Mouse (Mus musculus) forebrain, postnatal 0 days (tissue): ENCODE results near the gene Il34. TPM values are rescaled to one million over a fixed set of nuclear protein-coding genes. Genes with fewer than 3 reads are reported as not detected.
"Not testable (repeated sequence)": the region's sequence is repeated elsewhere in the genome, so short reads cannot be mapped to it uniquely, and the experiment has no call there.

Experiments used
- ATAC-seq: fragments of 200-750 bp; cut with Nextera tagmentation; 2 replicates; pipeline ENCODE4 v1.8.0; 2017; ENCODE audit warnings: mild to moderate bottlenecking, moderate library complexity
- DNase-seq: peaks from one replicate; pipeline ENCODE4 v3.0.0-alpha.2; 2015
- H3K27ac ChIP-seq: fragments of 300-500 bp; sonication (generic); 2 replicates; pipeline ENCODE4 v1.5.1; 2014; ENCODE audit warnings: low read depth, mild to moderate bottlenecking, antibody characterized with exemption, low read length, moderate library complexity, mixed read lengths
- H3K27me3 ChIP-seq: fragments of 300-500 bp; sonication (generic); 2 replicates; pipeline ENCODE4 v1.6.1; 2014; ENCODE audit warnings: mild to moderate bottlenecking, low read length, mixed read lengths; ENCODE audit not compliant: insufficient read depth
- H3K36me3 ChIP-seq: fragments of 300-500 bp; sonication (generic); 2 replicates; pipeline ENCODE4 v1.6.1; 2014; ENCODE audit warnings: mild to moderate bottlenecking, moderate library complexity; ENCODE audit not compliant: insufficient read depth
- H3K4me1 ChIP-seq: fragments of 300-500 bp; sonication (generic); 2 replicates; pipeline ENCODE4 v1.6.1; 2014; ENCODE audit warnings: antibody characterized with exemption; ENCODE audit not compliant: insufficient read depth
- H3K4me2 ChIP-seq: fragments of 300-500 bp; sonication (generic); 2 replicates; pipeline ENCODE4 v1.6.1; 2014; ENCODE audit warnings: low read depth, mild to moderate bottlenecking, moderate library complexity
- H3K4me3 ChIP-seq: fragments of 300-500 bp; sonication (generic); 2 replicates; pipeline ENCODE4 v1.5.1; 2014; ENCODE audit warnings: low read depth, low read length, mixed read lengths
- H3K9ac ChIP-seq: fragments of 300-500 bp; sonication (generic); 2 replicates; pipeline ENCODE4 v1.6.1; 2014; ENCODE audit warnings: mild to moderate bottlenecking
- H3K9me3 ChIP-seq: fragments of 300-500 bp; sonication (generic); 2 replicates; pipeline ENCODE4 v1.6.1; 2016; ENCODE audit warnings: low read length
- CTCF ChIP-seq: sonication (generic); IDR thresholded peaks from 2 replicates; pipeline ENCODE4 v1.5.1; 2016; ENCODE audit warnings: antibody characterized with exemption, control low read depth, low read depth
- WGBS: fragments of 180-500 bp; shearing (Covaris S2); extraction: QIAGEN DNeasy Blood & Tissue Kit; methylation state at CpG from one replicate; pipeline ENCODE4 v1.1.7; 2014; 5-methylcytosine and 5-hydroxymethylcytosine counted together
- polyA plus RNA-seq: library from polyadenylated mRNA; unstranded; fragments of >200 nt; fragmentation: Nextera tagmentation; extraction: Ambion mirVana; gene quantifications from 2 replicates; pipeline ENCODE4 v1.2.1, GENCODE M21; 2015
- total RNA-seq: library from RNA; depleted of rRNA; stranded (reverse); fragments of >200 nt; gene quantifications from 2 replicates; pipeline ENCODE4 v1.2.3, GENCODE M21; 2014

Gene Il34
- total and polyA plus RNA-seq, 2 experiments from 2014 or later, result 8.8 to 11.1 TPM

- ATAC-seq, result no peak
- no peaks in the 10 kb centered on the region for H3K27me3 ChIP-seq
- H3K9me3 ChIP-seq, result no peaks in the 10 kb centered on the region
- whole genome bisulfite sequencing, result 78% methylated on average over 6 of the region's 6 CpGs
- no peak overlapping the region for H3K9ac ChIP-seq
- no peak overlapping the region for H3K4me3 ChIP-seq
- no peak for TF ChIP-seq CTCF
- H3K36me3 ChIP-seq, result no peaks in the 10 kb centered on the region
- H3K4me2 ChIP-seq, result no peak overlapping the region
- DNase-seq, result no peak
- no peaks in the 10 kb centered on the region for H3K4me1 ChIP-seq
- no peak overlapping the region for H3K27ac ChIP-seq
These were observed 15.5 kb downstream of the Il34 start for GRCm38 (mm10) chr8:110790270-110790669.

DNA sequence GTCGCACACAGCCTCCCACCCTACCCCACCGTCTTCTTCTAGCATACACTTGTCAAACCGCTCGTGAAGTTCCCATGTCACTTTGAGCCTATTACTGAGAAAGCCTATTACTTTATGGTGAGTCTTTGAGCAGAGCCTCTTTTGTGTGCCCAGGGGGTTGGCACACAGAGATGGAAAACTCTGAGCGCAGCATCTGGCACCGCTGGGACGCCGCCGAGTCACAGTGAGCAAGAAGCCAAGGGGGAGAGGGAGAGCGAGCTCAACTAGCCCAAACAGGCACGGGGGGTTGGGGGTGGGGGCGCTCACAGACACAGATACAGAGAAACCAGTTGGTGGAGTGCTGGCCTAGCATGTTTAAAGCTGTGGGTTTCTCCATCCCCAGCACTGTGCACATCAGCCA lies 16.2 kb downstream of the Il34 start:
- 46% methylated on average over 12 of the region's 12 CpGs for WGBS
- TF ChIP-seq CTCF, result no peak
- ATAC-seq (no peak), DNase-seq (no peak)
- Histone ChIP-seq H3K36me3 (no peaks in the 10 kb centered on the region), H3K9me3 (no peaks in the 10 kb centered on the region), H3K9ac (no peak overlapping the region), H3K27me3 (no peaks in the 10 kb centered on the region), H3K4me2 (no peak overlapping the region), H3K4me3 (no peak overlapping the region), H3K4me1 (no peaks in the 10 kb centered on the region), H3K27ac (no peak overlapping the region)

DNA sequence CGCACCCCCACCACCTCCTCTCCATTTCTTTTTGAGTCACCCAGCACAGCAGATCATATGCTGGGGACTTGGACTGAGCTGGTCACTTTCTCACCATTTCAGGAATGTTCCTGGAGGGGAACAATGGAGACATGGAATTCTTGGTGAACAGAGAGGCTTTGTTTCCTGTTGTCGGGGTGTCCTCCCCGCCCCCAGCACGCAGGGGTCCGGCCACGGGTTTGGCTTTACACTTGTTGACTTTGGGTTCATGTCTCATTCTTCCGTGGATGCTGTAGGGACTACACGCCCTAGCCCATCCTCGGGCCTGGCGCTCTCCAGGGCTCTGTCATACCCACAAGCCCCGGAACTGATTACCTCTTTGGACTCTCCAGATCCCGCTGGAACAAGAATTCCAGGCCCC lies 16.7 kb downstream of the Il34 start:
- Histone ChIP-seq H3K9me3 (no peaks in the 10 kb centered on the region), H3K4me2 (no peak overlapping the region), H3K9ac (no peak overlapping the region), H3K27me3 (no peaks in the 10 kb centered on the region), H3K4me1 (no peaks in the 10 kb centered on the region), H3K4me3 (no peak overlapping the region), H3K36me3 (no peaks in the 10 kb centered on the region), H3K27ac (no peak overlapping the region)
- DNase-seq (no peak), ATAC-seq (no peak)
- no peak for TF ChIP-seq CTCF
- 70% methylated on average over 12 of the region's 12 CpGs for WGBS

DNA sequence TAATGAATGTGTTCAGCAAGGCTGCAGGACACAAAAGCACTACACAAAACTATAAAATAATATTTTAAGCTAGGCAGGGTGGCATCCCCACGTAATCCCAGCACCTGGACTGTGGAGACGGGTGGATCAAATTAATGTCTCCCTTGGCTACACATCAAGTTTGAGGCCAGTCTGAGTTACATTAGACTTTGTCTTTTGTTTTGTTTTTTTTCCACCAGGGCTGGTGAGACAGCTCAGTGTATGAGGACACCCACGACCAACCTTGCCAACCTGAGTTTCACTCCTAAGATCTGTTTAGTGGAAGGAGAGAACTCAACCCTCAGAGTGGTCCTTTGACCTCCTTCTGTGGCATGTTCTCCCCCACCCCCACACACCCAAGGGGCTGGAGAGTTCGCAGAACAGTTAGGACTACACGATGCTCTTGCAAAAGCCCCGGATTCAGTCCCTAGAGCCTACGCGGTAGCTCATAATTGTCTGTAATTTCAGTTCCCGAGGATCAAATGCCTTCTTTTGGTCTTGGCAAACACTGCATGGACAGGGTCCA lies 18.2 kb downstream of the Il34 start:
- DNase-seq (no peak), ATAC-seq (no peak)
- Histone ChIP-seq H3K36me3 (no peaks in the 10 kb centered on the region), H3K4me3 (no peak overlapping the region), H3K9me3 (no peaks in the 10 kb centered on the region), H3K4me2 (no peak overlapping the region), H3K4me1 (no peaks in the 10 kb centered on the region), H3K27me3 (no peaks in the 10 kb centered on the region), H3K9ac (no peak overlapping the region), H3K27ac (no peak overlapping the region)
- TF ChIP-seq CTCF, result no peak
- WGBS, result 87% methylated on average over 9 of the region's 9 CpGs

GRCm38 (mm10) chr8:110786934-110787333 lies 18.8 kb downstream of the Il34 start:
- 81% methylated on average over 8 of the region's 8 CpGs for WGBS
- H3K36me3 ChIP-seq, result no peaks in the 10 kb centered on the region
- no peak for ATAC-seq

DNA sequence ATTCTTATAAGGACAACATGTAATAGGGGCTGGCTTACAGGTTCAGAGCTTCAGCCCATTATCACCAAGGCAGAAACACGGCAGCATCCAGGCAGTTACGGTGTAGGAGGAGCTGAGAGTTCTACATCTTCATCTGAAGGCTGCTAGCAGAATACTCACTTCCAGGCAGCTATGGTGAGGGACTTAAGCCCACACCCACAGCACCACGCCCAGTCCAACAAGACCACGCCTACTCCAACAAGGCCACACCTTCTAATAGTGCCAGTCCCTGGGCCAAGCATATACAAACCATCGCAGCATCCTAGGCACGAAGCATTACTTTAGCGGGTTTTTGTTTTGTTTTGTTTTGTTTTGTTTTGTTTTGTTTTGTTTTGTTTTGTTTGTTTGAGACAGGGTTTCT lies 19.2 kb downstream of the Il34 start:
- 81% methylated on average over 7 of the region's 7 CpGs for WGBS
- H3K4me3 ChIP-seq, H3K27me3 ChIP-seq, H3K36me3 ChIP-seq, H3K4me2 ChIP-seq, H3K27ac ChIP-seq, DNase-seq, H3K9ac ChIP-seq, ATAC-seq, H3K9me3 ChIP-seq, H3K4me1 ChIP-seq: not testable (repeated sequence)

More at GRCm38 (mm10) chr8:110786934-110787333, 18.8 kb downstream of the Il34 start:
- Histone ChIP-seq H3K27me3 (no peaks in the 10 kb centered on the region), H3K4me1 (no peaks in the 10 kb centered on the region), H3K9me3 (no peaks in the 10 kb centered on the region), H3K4me3 (no peak overlapping the region), H3K9ac (no peak overlapping the region), H3K4me2 (no peak overlapping the region), H3K27ac (no peak overlapping the region)
- DNase-seq, result no peak
- no peak for TF ChIP-seq CTCF

DNA sequence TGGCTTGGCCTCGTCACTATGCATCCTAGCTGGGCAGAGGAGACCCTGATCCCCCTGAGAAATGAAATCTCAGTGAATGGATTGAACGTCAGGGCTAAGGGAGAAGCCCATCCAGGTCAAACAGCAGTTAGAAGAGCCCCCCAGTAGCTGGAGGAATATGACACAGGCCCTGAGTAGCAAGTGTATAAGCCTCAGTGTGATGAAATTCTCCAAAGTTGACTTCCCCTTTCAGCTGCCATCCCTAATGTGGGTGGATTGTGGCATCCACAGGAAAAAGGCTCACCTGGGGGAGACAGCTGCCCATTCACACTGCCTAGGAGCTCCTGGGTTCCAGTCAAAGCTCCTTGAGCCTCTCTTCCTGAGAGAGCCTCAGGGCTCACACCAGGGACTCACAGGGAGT lies 20.4 kb downstream of the Il34 start:
- ATAC-seq, result no peak
- no peak overlapping the region for H3K4me3 ChIP-seq

More for the DNA sequence above, 20.4 kb downstream of the Il34 start:
- Histone ChIP-seq H3K27ac (no peak overlapping the region), H3K9me3 (no peaks in the 10 kb centered on the region), H3K9ac (no peak overlapping the region), H3K4me2 (no peak overlapping the region), H3K27me3 (no peaks in the 10 kb centered on the region), H3K36me3 (no peaks in the 10 kb centered on the region), H3K4me1 (no peaks in the 10 kb centered on the region)
- DNase-seq, result no peak
- TF ChIP-seq CTCF, result no peak
- 65% methylated on average over 2 of the region's 2 CpGs for WGBS
